In genomic region chr10:25384391-25384790, GRCm38 (mm10) we compare ENCODE assay signal across 26 mouse cellular contexts. TPM values are rescaled to one million over a fixed set of nuclear protein-coding genes. Genes with fewer than 3 reads are reported as not detected.
DNase-seq lines count a peak whose midpoint lies in the region; ATAC-seq lines count a peak whose summit lies in the region.
"Had no signal": no experiment of that assay in that cellular context is flagged by ENCODE, and none has a peak within 500 bp of the region (broad histone marks: within the 10 kb centered on the region; RNA-seq: fewer than 3 reads in every experiment).

No protein-coding gene starts in this region.

- no peak overlapping the region for H3K4me2 ChIP-seq in embryonic facial prominence, embryonic 11.5 days (ENCODE audit: low read depth, low read length)
- H3K4me2 ChIP-seq in embryonic facial prominence, embryonic 13.5 days: peak overlapping the region; percentile 33
- H3K4me2 ChIP-seq in limb, embryonic 11.5 days (ENCODE audit: low read depth, severe bottlenecking): no peak overlapping the region
- H3K4me2 ChIP-seq: forebrain, embryonic 13.5 days; heart, embryonic 11.5 days; hindbrain, embryonic 14.5 days; midbrain, embryonic 13.5 days; neural tube, embryonic 13.5 days had no signal

- intact Hi-C loops in gastrocnemius, postnatal 36 days (cut with DNase I): no loop called here
- intact Hi-C loops in left cerebral cortex, postnatal 4 days (cut with DNase I): no loop called here

- H3K4me3 ChIP-seq in embryonic facial prominence, embryonic 11.5 days (ENCODE audit: low read depth, low read length): no peak overlapping the region
- H3K4me3 ChIP-seq in embryonic facial prominence, embryonic 10.5 days: no peak overlapping the region
- no peak overlapping the region for H3K4me3 ChIP-seq in embryonic facial prominence, embryonic 13.5 days
- no peak overlapping the region for H3K4me3 ChIP-seq in limb, embryonic 11.5 days (ENCODE audit: low read depth, low read length)
- H3K4me3 ChIP-seq: forebrain, embryonic 13.5 days; midbrain, embryonic 13.5 days; neural tube, embryonic 13.5 days had no signal

- H3K4me1 ChIP-seq in embryonic facial prominence, embryonic 11.5 days (ENCODE audit: control insufficient read depth, insufficient read depth, low read length): peaks cover 3% of the 10 kb centered on the region; the same call in 1 of the 2 replicates
- H3K4me1 ChIP-seq in embryonic facial prominence, embryonic 10.5 days: peaks cover 45% of the 10 kb centered on the region
- H3K4me1 ChIP-seq in embryonic facial prominence, embryonic 13.5 days: peaks cover 56% of the 10 kb centered on the region
- H3K4me1 ChIP-seq in limb, embryonic 11.5 days (ENCODE audit: control insufficient read depth, insufficient read depth, low read length): peaks cover 31% of the 10 kb centered on the region
- H3K4me1 ChIP-seq: midbrain, embryonic 13.5 days had no signal

- no peaks in the 10 kb centered on the region for H3K36me3 ChIP-seq in embryonic facial prominence, embryonic 11.5 days (replicated peaks; ENCODE audit: control insufficient read depth, insufficient read depth, low read depth, low read length)
- H3K36me3 ChIP-seq in embryonic facial prominence, embryonic 10.5 days (replicated peaks): peaks cover 1% of the 10 kb centered on the region; the same call in 1 of the 2 replicates
- peaks cover 5% of the 10 kb centered on the region for H3K36me3 ChIP-seq in embryonic facial prominence, embryonic 13.5 days
- H3K36me3 ChIP-seq in limb, embryonic 11.5 days (ENCODE audit: control insufficient read depth, insufficient read depth, low read length): no peaks in the 10 kb centered on the region; the same call in 1 of the 2 replicates
- H3K36me3 ChIP-seq: midbrain, embryonic 13.5 days; neural tube, embryonic 13.5 days had no signal

- DNase-seq in embryonic facial prominence, embryonic 11.5 days (ENCODE audit: low spot score): peak; percentile 71
- no peak for DNase-seq in embryonic facial prominence, embryonic 10.5 days (ENCODE audit: low spot score)
- no peak for DNase-seq in limb, embryonic 11.5 days (ENCODE audit: low spot score)
- no peak for DNase-seq in gastrocnemius, postnatal 36 days
- DNase-seq in left cerebral cortex, postnatal 4 days: no peak
- DNase-seq: adrenal gland, adult 2 months; cerebellum, adult 9-10 months; cerebellum, postnatal 36 days; gastrocnemius, postnatal 14 days; heart, adult 18-20 months; kidney, adult 9 months; kidney, postnatal 10 days; lung, adult 2 months; lung, postnatal 10 days; thymus, postnatal 4 days had no signal

- no peak overlapping the region for H3K27ac ChIP-seq in embryonic facial prominence, embryonic 11.5 days (replicated peaks; ENCODE audit: low read depth, low read length)
- no peak overlapping the region for H3K27ac ChIP-seq in embryonic facial prominence, embryonic 10.5 days (replicated peaks)
- H3K27ac ChIP-seq in embryonic facial prominence, embryonic 13.5 days: peak overlapping the region; percentile 73
- peak overlapping the region; percentile 72 for H3K27ac ChIP-seq in limb, embryonic 11.5 days (replicated peaks; ENCODE audit: low read depth, low read length)
- H3K27ac ChIP-seq: forebrain, embryonic 13.5 days; hindbrain, embryonic 14.5 days; liver, embryonic 14.5 days; macrophage; midbrain, embryonic 13.5 days; neural tube, embryonic 13.5 days had no signal

- no peak overlapping the region for H3K9ac ChIP-seq in embryonic facial prominence, embryonic 11.5 days (replicated peaks; ENCODE audit: low read length)
- no peak overlapping the region for H3K9ac ChIP-seq in embryonic facial prominence, embryonic 13.5 days
- H3K9ac ChIP-seq in limb, embryonic 11.5 days (ENCODE audit: low read length): no peak overlapping the region
- H3K9ac ChIP-seq: forebrain, embryonic 13.5 days; hindbrain, embryonic 14.5 days; liver, embryonic 14.5 days; midbrain, embryonic 13.5 days; neural tube, embryonic 13.5 days had no signal

- 56% methylated on average over 10 of the region's 10 CpGs for WGBS in embryonic facial prominence, embryonic 11.5 days
- WGBS in embryonic facial prominence, embryonic 10.5 days: 68% methylated on average over 10 of the region's 10 CpGs
- 32% methylated on average over 10 of the region's 10 CpGs for WGBS in embryonic facial prominence, embryonic 13.5 days
- WGBS in limb, embryonic 11.5 days: 43% methylated on average over 10 of the region's 10 CpGs

- no peak for ATAC-seq in embryonic facial prominence, embryonic 11.5 days (replicated peaks; ENCODE audit: insufficient number of reproducible peaks, low FRiP score, low TSS enrichment, low read depth)
- no peak for ATAC-seq in embryonic facial prominence, embryonic 13.5 days (ENCODE audit: insufficient number of reproducible peaks, insufficient read depth, low FRiP score, low TSS enrichment, low read depth)
- no peak for ATAC-seq in limb, embryonic 11.5 days (ENCODE audit: insufficient number of reproducible peaks, low FRiP score, low TSS enrichment, low read depth)
- no peak for ATAC-seq in erythroid progenitor cell, adult 5-6 weeks (replicated peaks; ENCODE audit: low FRiP score, poor library complexity, severe bottlenecking)
- ATAC-seq: activated CD4-positive, CD25-positive, alpha-beta regulatory T cell, adult 4 months; forebrain, embryonic 13.5 days; intestine, postnatal 0 days; midbrain, embryonic 13.5 days had no signal

- H3K9me3 ChIP-seq in embryonic facial prominence, embryonic 11.5 days (replicated peaks; ENCODE audit: control insufficient read depth, low read length): no peaks in the 10 kb centered on the region
- no peaks in the 10 kb centered on the region for H3K9me3 ChIP-seq in embryonic facial prominence, embryonic 10.5 days
- H3K9me3 ChIP-seq in embryonic facial prominence, embryonic 13.5 days: no peaks in the 10 kb centered on the region
- H3K9me3 ChIP-seq in limb, embryonic 11.5 days (ENCODE audit: control insufficient read depth, low read length): no peaks in the 10 kb centered on the region
- H3K9me3 ChIP-seq: forebrain, embryonic 13.5 days; midbrain, embryonic 13.5 days; neural tube, embryonic 13.5 days had no signal

- no peaks in the 10 kb centered on the region for H3K27me3 ChIP-seq in embryonic facial prominence, embryonic 11.5 days (ENCODE audit: control insufficient read depth, insufficient read depth, low read length)
- no peaks in the 10 kb centered on the region for H3K27me3 ChIP-seq in embryonic facial prominence, embryonic 10.5 days (replicated peaks; ENCODE audit: low read depth, poor library complexity, severe bottlenecking)
- H3K27me3 ChIP-seq in embryonic facial prominence, embryonic 13.5 days: no peaks in the 10 kb centered on the region
- H3K27me3 ChIP-seq in limb, embryonic 11.5 days (ENCODE audit: control insufficient read depth, insufficient read depth, low read length): no peaks in the 10 kb centered on the region
- H3K27me3 ChIP-seq: forebrain, embryonic 13.5 days; midbrain, embryonic 13.5 days; neural tube, embryonic 13.5 days had no signal

RNA-seq across cellular contexts. Expression of gene Epb41l2, which starts 24.8 kb away (rescaled TPM):
- 65.7 and 66.8 TPM in 2 replicates for polyA plus RNA-seq in embryonic facial prominence, embryonic 11.5 days (2014; fragmentation: Nextera tagmentation; extraction: Ambion mirVana)
- 47.3 and 52.9 TPM in 2 replicates for polyA plus RNA-seq in embryonic facial prominence, embryonic 10.5 days (2016; fragmentation: Nextera tagmentation; extraction: Ambion mirVana)
- polyA plus RNA-seq in embryonic facial prominence, embryonic 13.5 days (2015; fragmentation: Nextera tagmentation; extraction: Ambion mirVana): 81.6 and 89.9 TPM in 2 replicates
- polyA plus RNA-seq in limb, embryonic 11.5 days (2014; fragmentation: Nextera tagmentation; extraction: Ambion mirVana): 91.6 and 97.2 TPM in 2 replicates
- 10 to 100 TPM; 27.2 to 32.6 TPM for total RNA-seq in gastrocnemius, postnatal 36 days (2021)
- 100 to 1,000 TPM; 115 to 121 TPM for total RNA-seq in left cerebral cortex, postnatal 4 days (2021)
- 9.6 and 17.7 TPM in 2 replicates for total RNA-seq in erythroid progenitor cell, adult 5-6 weeks (2015; ENCODE audit: low replicate concordance)
- 7.4 and 13.5 TPM in 2 replicates for total RNA-seq in erythroid progenitor cell, adult 5-6 weeks (2017; ENCODE audit: low replicate concordance)

Comparison
In these comparisons a context has a peak if more than half of its experiments do, and no peak if none do; other contexts are left out.
1. H3K27ac ChIP-seq: peak in embryonic facial prominence, embryonic 13.5 days (single experiment) and limb, embryonic 11.5 days (single experiment); none in embryonic facial prominence, embryonic 11.5 days (single experiment) and embryonic facial prominence, embryonic 10.5 days (single experiment).